Mouse (Mus musculus) ES-Bruce4 (cell line): ENCODE results near the gene Dxo.
"Not testable (repeated sequence)": the region's sequence is repeated elsewhere in the genome, so short reads cannot be mapped to it uniquely, and the experiment has no call there.

ENCODE experiments used
- CTCF ChIP-seq: IDR thresholded peaks from one replicate; pipeline ENCODE4 v1.8.1; 2011; ENCODE audit warnings: low read depth, low read length
- POLR2A ChIP-seq: IDR thresholded peaks from one replicate; pipeline ENCODE4 v1.8.1; 2011; ENCODE audit warnings: low read length; ENCODE audit not compliant: insufficient read depth

- TF ChIP-seq POLR2A, CTCF: not testable (repeated sequence)
These were observed 36.0 kb upstream of the Dxo start for GRCm38 (mm10) chr17:34800781-34801305.
